Mouse (Mus musculus) limb, embryonic 15.5 days (tissue): Measurements from ENCODE around the gene Atg4c. TPM values are rescaled to one million over a fixed set of nuclear protein-coding genes. Genes with fewer than 3 reads are reported as not detected.
A peak's percentile ranks its signal among the peaks of the same experiment; 100 is the strongest.

Source experiments
- ATAC-seq: fragments of 200-750 bp; cut with Nextera tagmentation; 2 replicates; pipeline ENCODE4 v1.8.0; 2017; ENCODE audit warnings: low read depth, moderate TSS enrichment; ENCODE audit not compliant: insufficient number of reproducible peaks, low FRiP score, low TSS enrichment
- H3K27ac ChIP-seq: fragments of 300-500 bp; sonication (generic); 2 replicates; pipeline ENCODE4 v1.5.1; 2015; ENCODE audit warnings: moderate library complexity, mild to moderate bottlenecking, inconsistent platforms
- H3K27me3 ChIP-seq: fragments of 300-500 bp; sonication (generic); 2 replicates; pipeline ENCODE4 v1.6.1; 2015; ENCODE audit warnings: inconsistent platforms
- H3K36me3 ChIP-seq: fragments of 300-500 bp; sonication (generic); 2 replicates; pipeline ENCODE4 v1.6.1; 2015; ENCODE audit warnings: inconsistent platforms
- H3K4me1 ChIP-seq: fragments of 300-500 bp; sonication (generic); 2 replicates; pipeline ENCODE4 v1.6.1; 2015; ENCODE audit warnings: inconsistent platforms
- H3K4me2 ChIP-seq: fragments of 300-500 bp; sonication (generic); 2 replicates; pipeline ENCODE4 v1.6.1; 2015; ENCODE audit warnings: mild to moderate bottlenecking, inconsistent platforms
- H3K4me3 ChIP-seq: fragments of 300-500 bp; sonication (generic); 2 replicates; pipeline ENCODE4 v1.5.1; 2015; ENCODE audit warnings: mild to moderate bottlenecking, inconsistent platforms
- H3K9ac ChIP-seq: fragments of 300-500 bp; sonication (generic); 2 replicates; pipeline ENCODE4 v1.6.1; 2015; ENCODE audit warnings: inconsistent platforms
- H3K9me3 ChIP-seq: fragments of 300-500 bp; sonication (generic); 2 replicates; pipeline ENCODE4 v1.6.1; 2016; ENCODE audit warnings: inconsistent platforms
- WGBS: fragments of 180-500 bp; shearing (Covaris S2); methylation state at CpG from one replicate; pipeline ENCODE4 v1.1.7; 2015; 5-methylcytosine and 5-hydroxymethylcytosine counted together
- polyA plus RNA-seq: library from polyadenylated mRNA; unstranded; fragments of >200 nt; fragmentation: Nextera tagmentation; extraction: Ambion mirVana; gene quantifications from 2 replicates; pipeline ENCODE4 v1.2.1, GENCODE M21; 2015

Atg4c gene
- polyA plus RNA-seq, 1 experiment from 2014 or later, result 14.0 TPM

DNA sequence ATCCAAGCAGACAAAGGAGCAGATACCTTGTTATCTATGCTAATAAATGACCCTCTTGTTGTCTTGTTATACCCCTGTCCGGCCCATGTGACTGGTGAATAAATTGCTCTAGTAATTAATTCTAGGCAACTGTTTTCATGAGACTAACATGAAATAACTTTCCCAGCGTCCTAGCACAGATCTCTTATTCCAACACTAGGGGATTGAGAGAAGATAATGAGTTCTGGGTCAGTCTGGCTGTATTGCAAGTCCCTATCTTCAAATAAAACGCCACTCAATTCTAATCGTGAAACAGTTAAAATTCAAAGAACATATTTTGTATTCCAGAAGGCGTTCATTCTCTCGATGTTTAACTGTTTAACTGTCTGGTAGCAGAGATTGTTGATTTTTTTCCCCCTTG lies 520 bp upstream of the Atg4c start:
- Histone ChIP-seq H3K27ac (no peak overlapping the region), H3K4me2 (peak overlapping the region; percentile 63), H3K27me3 (no peaks in the 10 kb centered on the region), H3K4me1 (no peaks in the 10 kb centered on the region), H3K36me3 (no peaks in the 10 kb centered on the region), H3K4me3 (peak overlapping the region; percentile 66; the same call in 1 of the 2 replicates), H3K9me3 (no peaks in the 10 kb centered on the region), H3K9ac (no peak overlapping the region)
- ATAC-seq, result no peak
- 36% methylated on average over 6 of the region's 6 CpGs for WGBS

DNA sequence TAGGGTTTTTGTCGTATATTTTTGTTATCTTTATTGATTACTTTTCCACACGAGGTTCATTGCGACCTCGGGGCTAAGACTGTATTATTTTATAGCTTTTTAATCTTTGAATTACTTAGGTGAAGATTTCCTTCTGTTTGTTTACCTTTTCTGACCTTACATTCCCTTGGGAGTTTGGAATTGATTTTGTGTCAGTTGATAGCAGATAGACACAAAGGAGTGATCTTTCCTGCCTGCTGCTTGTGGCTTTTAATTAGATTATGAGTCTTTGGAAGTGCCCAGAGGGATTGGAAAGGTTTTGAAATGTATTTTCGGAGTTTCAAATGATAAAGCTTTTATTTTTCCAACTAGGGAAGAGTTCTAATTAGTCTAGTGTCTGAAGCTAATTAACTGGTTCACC lies 1.1 kb downstream of the Atg4c start:
- H3K4me3 ChIP-seq, result peak overlapping the region; percentile 66
- no peak overlapping the region for H3K27ac ChIP-seq
- peak overlapping the region; percentile 63 for H3K4me2 ChIP-seq
- no peaks in the 10 kb centered on the region for H3K27me3 ChIP-seq
- 28% methylated on average over 5 of the region's 5 CpGs for WGBS
- H3K4me1 ChIP-seq, result no peaks in the 10 kb centered on the region
- no peaks in the 10 kb centered on the region for H3K36me3 ChIP-seq
- H3K9me3 ChIP-seq, result no peaks in the 10 kb centered on the region
- 0 out of 2 replicates have a peak overlapping the region, but pooled peaks have one; percentile 83 for H3K9ac ChIP-seq
- ATAC-seq, result no peak

DNA sequence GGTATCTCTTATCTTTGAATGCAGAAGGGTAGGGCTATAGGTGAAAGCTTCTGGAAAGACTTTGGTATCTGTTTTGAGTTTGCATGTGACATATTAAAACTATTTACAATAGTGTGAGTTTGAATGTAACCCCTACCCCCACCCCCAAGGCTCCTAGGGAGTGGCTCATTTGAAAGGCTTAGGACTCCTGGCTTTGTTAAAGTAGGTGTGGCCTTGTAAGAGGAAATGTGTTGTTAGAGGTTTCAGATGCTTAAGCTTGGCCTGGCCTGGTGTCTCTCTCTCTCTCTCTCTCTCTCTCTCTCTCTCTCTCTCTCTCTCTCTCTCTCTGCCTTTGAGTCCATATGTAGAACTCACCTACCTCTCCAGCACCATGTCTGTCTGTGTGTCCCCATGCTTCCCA lies 5.0 kb downstream of the Atg4c start:
- no peak overlapping the region for H3K9ac ChIP-seq
- no peaks in the 10 kb centered on the region for H3K4me1 ChIP-seq
- ATAC-seq, result no peak
- no peak overlapping the region for H3K4me2 ChIP-seq
- no peaks in the 10 kb centered on the region for H3K36me3 ChIP-seq
- H3K27me3 ChIP-seq, result no peaks in the 10 kb centered on the region
- H3K4me3 ChIP-seq, result no peak overlapping the region
- no peaks in the 10 kb centered on the region for H3K9me3 ChIP-seq
- no peak overlapping the region for H3K27ac ChIP-seq

DNA sequence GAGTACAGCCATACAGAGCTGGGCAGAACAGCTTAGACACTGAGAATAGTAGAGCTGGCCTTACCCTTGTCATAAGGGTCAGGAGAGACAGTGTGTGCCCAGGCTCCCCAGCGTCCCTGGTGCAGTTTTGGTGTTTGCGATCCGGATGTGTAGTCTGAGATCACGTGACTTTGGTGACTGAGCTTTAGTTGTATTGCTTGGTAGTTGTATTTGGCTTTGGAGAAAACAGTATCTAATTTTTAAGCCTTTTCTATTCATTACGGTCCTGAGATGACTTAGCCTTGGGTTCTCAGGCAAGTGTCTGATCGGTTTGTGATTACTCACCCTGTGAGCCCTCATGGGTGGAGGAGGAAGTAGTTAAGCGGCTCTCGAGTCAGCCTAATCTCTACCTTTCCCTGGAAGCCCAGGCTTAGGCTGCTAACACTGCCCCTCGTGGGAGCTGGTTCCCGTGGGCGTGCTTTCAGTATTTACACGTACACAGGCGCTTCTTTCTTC lies 6.1 kb downstream of the Atg4c start:
- WGBS, result 72% methylated on average over 13 of the region's 13 CpGs
- Histone ChIP-seq H3K4me1 (no peaks in the 10 kb centered on the region), H3K4me2 (no peak overlapping the region), H3K27me3 (no peaks in the 10 kb centered on the region), H3K4me3 (no peak overlapping the region), H3K9ac (no peak overlapping the region), H3K27ac (no peak overlapping the region), H3K9me3 (no peaks in the 10 kb centered on the region), H3K36me3 (no peaks in the 10 kb centered on the region)
- no peak for ATAC-seq

DNA sequence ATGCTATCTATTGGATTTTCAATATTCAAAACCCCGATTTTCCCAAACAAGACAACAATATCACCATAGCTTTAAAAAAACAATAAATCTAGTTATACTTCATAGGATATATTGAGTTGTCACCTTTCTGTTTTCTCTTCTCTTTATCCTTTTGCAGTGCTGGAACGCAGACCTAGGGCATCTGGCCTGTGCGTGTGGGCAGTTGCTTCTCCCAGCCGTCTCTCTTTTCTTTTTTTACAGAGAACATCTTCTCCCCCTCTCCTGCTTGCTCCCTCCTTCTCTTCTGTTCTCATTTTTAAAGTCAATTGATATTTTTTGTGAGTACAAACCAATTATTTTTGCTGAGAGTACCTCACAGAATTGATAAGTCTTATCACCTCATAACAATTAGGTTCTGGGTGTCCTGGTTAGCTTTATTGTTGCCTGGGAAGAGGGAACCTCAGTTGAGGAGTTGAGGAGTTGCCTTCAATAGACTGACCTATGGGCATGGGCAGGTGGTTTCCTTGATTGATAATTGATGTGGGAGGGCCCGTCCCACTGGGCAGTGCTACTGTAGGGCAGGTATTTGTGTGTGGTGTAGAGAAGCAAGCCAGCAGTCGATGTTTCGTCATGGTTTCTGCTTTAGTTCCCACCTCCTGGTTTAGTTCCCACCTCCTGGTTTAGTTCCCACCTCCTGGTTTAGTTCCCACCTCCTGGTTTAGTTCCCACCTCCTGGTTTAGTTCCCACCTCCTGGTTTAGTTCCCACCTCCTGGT lies 6.8 kb downstream of the Atg4c start:
- WGBS, result 86% methylated on average over 7 of the region's 7 CpGs
- ATAC-seq, result no peak
- Histone ChIP-seq H3K36me3 (no peaks in the 10 kb centered on the region), H3K4me2 (no peak overlapping the region), H3K27me3 (no peaks in the 10 kb centered on the region), H3K9me3 (no peaks in the 10 kb centered on the region), H3K4me1 (no peaks in the 10 kb centered on the region), H3K4me3 (no peak overlapping the region), H3K27ac (no peak overlapping the region), H3K9ac (no peak overlapping the region)

DNA sequence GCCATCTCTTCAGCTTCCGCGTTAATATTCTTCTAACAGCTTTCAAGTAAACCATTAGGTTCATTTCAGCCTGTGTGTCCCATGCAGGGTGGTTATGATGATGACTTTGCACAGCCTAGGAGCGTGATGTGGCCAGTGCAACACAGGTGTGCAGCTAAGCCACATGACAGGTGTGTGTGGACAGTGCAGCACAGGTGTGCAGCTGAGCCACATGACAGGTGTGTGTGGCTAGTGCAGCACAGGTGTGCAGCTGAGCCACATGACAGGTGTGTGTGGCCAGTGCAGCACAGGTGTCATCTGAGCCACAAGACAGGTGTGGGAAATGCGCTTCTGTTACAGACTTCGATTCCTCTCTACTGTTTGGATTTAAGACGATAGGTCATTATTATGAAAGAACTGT lies 12.0 kb downstream of the Atg4c start:
- Histone ChIP-seq H3K27me3 (no peaks in the 10 kb centered on the region), H3K4me1 (no peaks in the 10 kb centered on the region), H3K27ac (no peak overlapping the region), H3K36me3 (no peaks in the 10 kb centered on the region), H3K4me3 (no peak overlapping the region), H3K9me3 (no peaks in the 10 kb centered on the region), H3K4me2 (no peak overlapping the region), H3K9ac (no peak overlapping the region)
- no peak for ATAC-seq
- 88% methylated on average over 6 of the region's 6 CpGs for WGBS

DNA sequence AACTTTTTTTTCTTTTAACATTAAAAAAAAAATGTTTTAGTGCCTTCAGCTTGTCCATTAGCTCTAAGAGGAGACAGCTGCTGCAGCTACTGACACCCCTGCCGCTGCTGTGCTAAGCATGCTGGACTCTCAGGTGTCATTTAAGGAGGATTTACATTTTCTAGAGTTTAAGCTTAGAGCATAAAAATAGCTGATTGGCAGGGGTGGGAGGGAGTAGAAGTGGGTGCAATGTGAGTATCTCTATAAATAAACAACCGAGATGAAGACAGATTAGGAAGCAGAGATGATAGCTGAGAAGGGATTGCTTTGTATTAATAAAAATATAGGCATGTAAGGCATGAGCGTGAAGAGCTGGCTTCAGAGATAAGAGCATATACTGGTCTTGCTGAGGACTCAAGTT lies 12.6 kb downstream of the Atg4c start:
- Histone ChIP-seq H3K36me3 (no peaks in the 10 kb centered on the region), H3K4me1 (no peaks in the 10 kb centered on the region), H3K9ac (no peak overlapping the region), H3K9me3 (no peaks in the 10 kb centered on the region), H3K27ac (no peak overlapping the region), H3K4me2 (no peak overlapping the region), H3K27me3 (no peaks in the 10 kb centered on the region), H3K4me3 (no peak overlapping the region)
- 65% methylated on average over 3 of the region's 3 CpGs for WGBS
- ATAC-seq, result no peak

DNA sequence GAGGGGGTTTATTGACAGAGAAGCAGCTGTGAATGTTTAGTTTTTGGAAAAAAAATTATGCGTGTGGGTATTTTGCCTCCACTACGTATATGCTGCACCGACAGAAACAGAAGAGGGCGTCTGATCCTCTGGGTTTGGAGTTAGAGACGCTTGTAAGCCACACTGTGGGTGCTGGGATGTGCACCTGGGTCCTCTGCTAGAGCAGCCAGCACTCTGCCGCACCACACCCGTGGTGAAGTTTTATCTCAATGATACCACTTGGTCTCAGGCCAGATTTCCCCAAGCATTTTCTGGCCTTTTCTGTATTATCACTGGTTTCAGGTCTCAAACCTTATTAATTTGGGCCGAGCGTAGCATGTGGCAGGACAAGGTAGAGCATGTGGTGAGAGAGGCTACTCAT lies 16.4 kb downstream of the Atg4c start:
- H3K4me1 ChIP-seq, result no peaks in the 10 kb centered on the region
- H3K36me3 ChIP-seq, result 0 out of 2 replicates have a peak, but pooled peaks cover 4% of the 10 kb centered on the region
- no peak overlapping the region for H3K4me3 ChIP-seq
- H3K9me3 ChIP-seq, result no peaks in the 10 kb centered on the region
- H3K4me2 ChIP-seq, result no peak overlapping the region
- no peaks in the 10 kb centered on the region for H3K27me3 ChIP-seq
- 86% methylated on average over 9 of the region's 9 CpGs for WGBS
- no peak for ATAC-seq
- no peak overlapping the region for H3K27ac ChIP-seq
- no peak overlapping the region for H3K9ac ChIP-seq

DNA sequence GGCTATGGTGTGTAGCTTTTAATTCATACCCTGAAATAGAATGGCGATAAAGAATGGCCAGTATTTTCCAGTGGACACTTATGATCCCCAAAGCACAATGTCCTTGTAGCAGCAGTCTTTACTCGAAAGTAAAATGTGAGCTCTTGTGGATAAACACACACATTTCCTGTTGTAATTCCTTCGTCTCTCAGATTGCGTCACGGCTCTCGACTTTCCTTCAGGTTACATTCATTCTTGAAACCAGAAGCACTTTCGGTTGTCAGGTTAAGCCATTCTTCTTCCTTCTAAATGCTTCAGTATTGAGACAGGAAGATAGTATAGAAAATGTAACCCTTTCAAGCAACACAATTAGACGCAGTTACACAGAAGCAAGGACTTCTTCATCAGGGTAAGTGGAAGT lies 17.9 kb downstream of the Atg4c start:
- no peak overlapping the region for H3K9ac ChIP-seq
- H3K4me2 ChIP-seq, result no peak overlapping the region
- H3K36me3 ChIP-seq, result peaks cover 4% of the 10 kb centered on the region; the same call in 1 of the 2 replicates
- no peaks in the 10 kb centered on the region for H3K27me3 ChIP-seq
- no peak overlapping the region for H3K4me3 ChIP-seq
- no peaks in the 10 kb centered on the region for H3K4me1 ChIP-seq
- ATAC-seq, result no peak
- H3K27ac ChIP-seq, result no peak overlapping the region
- WGBS, result 72% methylated on average over 8 of the region's 8 CpGs
- H3K9me3 ChIP-seq, result no peaks in the 10 kb centered on the region

DNA sequence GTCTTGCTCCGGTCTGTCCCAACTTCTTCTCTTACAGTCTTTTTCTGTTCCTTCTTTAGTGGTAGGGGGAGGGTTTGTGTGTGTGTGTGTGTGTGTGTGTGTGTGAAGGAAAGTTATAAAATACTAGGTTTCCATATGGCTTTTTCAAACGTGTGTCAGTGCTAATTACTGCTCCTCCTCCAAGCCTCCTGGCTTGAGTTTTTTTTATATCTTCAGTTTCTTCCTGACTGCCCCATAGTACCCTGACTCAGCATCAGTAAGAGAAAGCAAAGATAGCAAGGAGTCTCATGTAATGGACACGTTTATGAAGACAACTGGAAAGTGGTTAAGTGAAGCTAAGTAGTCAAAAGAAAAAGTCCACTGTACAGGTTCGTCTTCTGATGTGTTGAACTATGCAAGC lies 19.4 kb downstream of the Atg4c start:
- Histone ChIP-seq H3K9ac (no peak overlapping the region), H3K4me3 (no peak overlapping the region), H3K27me3 (no peaks in the 10 kb centered on the region), H3K4me1 (no peaks in the 10 kb centered on the region), H3K27ac (no peak overlapping the region), H3K4me2 (no peak overlapping the region), H3K9me3 (no peaks in the 10 kb centered on the region), H3K36me3 (peaks cover 4% of the 10 kb centered on the region; the same call in 1 of the 2 replicates)
- 79% methylated on average over 4 of the region's 4 CpGs for WGBS
- ATAC-seq, result no peak

DNA sequence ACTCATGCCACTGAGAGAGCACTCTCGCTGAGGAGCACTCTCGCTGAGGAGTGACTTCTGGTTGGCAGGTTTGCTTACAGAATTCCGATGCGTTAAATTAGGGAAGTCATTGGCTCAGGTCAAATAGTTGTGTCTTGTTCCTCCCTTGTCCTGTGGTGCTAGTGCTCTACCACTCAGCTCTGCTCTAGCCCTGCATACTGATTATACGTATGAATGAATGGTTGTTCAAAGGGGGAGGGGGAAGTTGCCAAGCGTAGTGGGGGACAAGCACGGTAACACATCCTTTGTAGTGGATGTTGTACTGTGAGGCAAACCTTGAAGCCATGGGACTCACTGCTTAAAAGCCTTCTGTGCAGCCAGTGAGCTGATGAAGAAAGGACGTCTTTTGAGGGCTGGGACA lies 28.5 kb downstream of the Atg4c start:
- H3K9me3 ChIP-seq, result no peaks in the 10 kb centered on the region
- ATAC-seq, result no peak
- no peak overlapping the region for H3K9ac ChIP-seq
- H3K4me2 ChIP-seq, result no peak overlapping the region
- H3K27me3 ChIP-seq, result no peaks in the 10 kb centered on the region
- H3K4me1 ChIP-seq, result no peaks in the 10 kb centered on the region
- no peak overlapping the region for H3K27ac ChIP-seq
- H3K36me3 ChIP-seq, result peaks cover 27% of the 10 kb centered on the region
- no peak overlapping the region for H3K4me3 ChIP-seq
- 87% methylated on average over 8 of the region's 8 CpGs for WGBS

DNA sequence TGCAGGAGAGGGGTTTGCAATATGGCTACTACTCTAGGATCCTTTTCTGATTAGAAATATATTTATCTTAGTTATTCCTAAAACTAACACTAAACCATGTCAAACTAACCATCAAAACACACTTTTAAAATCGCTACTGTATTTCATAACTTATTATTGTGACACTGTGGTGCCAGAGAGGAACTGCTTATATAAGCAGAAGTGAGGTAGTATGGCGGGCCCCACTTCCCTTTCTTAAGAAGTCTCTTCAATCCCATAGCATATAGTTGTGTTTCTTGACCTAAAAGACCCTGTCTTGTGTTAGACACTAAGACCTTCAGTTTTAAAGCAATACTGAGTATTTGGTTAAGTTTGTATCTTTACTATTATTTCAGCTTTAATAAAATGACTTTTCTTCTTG lies 31.1 kb downstream of the Atg4c start:
- Histone ChIP-seq H3K36me3 (peaks cover 30% of the 10 kb centered on the region), H3K4me2 (no peak overlapping the region), H3K9ac (no peak overlapping the region), H3K27ac (no peak overlapping the region), H3K4me1 (no peaks in the 10 kb centered on the region), H3K4me3 (no peak overlapping the region), H3K27me3 (no peaks in the 10 kb centered on the region), H3K9me3 (no peaks in the 10 kb centered on the region)
- WGBS, result 86% methylated on average over 2 of the region's 2 CpGs
- no peak for ATAC-seq

DNA sequence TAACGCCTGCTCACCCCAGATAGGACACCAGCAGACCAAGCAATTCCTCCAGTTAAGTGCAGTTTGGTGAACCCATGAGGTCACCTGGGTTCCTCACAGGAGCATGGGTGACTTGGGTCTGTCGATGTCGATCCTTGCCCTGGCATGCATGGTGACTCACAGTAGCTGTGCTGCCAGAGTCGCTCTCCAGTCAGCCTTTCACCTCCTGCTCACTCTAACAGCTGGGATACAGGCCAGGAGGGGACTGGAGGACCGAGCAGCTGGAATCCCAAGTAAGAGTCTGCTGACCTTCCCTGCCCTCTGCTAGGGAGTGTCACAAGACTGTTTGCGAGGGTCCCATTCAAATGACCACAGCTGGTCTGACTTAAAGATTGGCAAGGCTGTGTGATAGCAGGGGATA lies 33.5 kb downstream of the Atg4c start:
- H3K27ac ChIP-seq, result no peak overlapping the region
- no peaks in the 10 kb centered on the region for H3K9me3 ChIP-seq
- 68% methylated on average over 6 of the region's 6 CpGs for WGBS
- H3K9ac ChIP-seq, result no peak overlapping the region
- no peaks in the 10 kb centered on the region for H3K4me1 ChIP-seq
- H3K36me3 ChIP-seq, result peaks cover 20% of the 10 kb centered on the region
- H3K4me2 ChIP-seq, result no peak overlapping the region
- ATAC-seq, result no peak
- H3K4me3 ChIP-seq, result no peak overlapping the region
- H3K27me3 ChIP-seq, result no peaks in the 10 kb centered on the region
